Comparison of ENCODE assay signal across 5 mouse cellular contexts in the genomic region with DNA sequence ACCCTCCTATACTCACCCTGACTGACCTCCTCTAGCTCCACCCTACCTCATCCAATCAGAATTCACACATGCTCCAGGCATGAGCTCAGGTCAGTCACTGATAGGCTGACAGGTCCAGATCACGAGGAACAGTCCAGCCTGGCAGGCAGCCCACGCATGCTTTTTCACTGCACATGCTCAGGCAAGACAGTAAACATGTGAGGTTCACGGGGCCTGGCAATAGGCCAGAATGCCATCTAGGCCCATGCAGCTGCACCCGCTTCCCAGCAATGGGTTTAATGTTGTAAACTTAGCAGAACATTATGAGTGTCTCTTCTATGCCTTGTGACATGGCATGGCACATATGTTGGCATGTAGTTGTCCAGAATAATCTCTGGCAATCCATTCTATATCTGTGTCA.
DNase-seq lines count a peak whose midpoint lies in the region; ATAC-seq and TF ChIP-seq lines count a peak whose summit lies in the region.
"Not testable (repeated sequence)": the region's sequence is repeated elsewhere in the genome, so short reads cannot be mapped to it uniquely, and the experiment has no call there.

No protein-coding gene starts in this region.

- not testable (repeated sequence) for H3K27me3 ChIP-seq in kidney, postnatal 0 days (ENCODE audit: insufficient read depth, low read length); lung, embryonic 14.5 days (ENCODE audit: insufficient read depth, low read length)

- not testable (repeated sequence) for H3K36me3 ChIP-seq in kidney, postnatal 0 days (ENCODE audit: insufficient read depth, low read length); lung, embryonic 14.5 days (ENCODE audit: insufficient read depth)

- not testable (repeated sequence) for TF ChIP-seq CTCF in kidney, postnatal 0 days (IDR thresholded peaks at IDR 0.05; ENCODE audit: low read depth); lung, embryonic 14.5 days (IDR thresholded peaks at IDR 0.05; ENCODE audit: low read depth)

- not testable (repeated sequence) for H3K9ac ChIP-seq in kidney, postnatal 0 days (ENCODE audit: low read depth, low read length); lung, embryonic 14.5 days

- DNase-seq in ZHBTc4 (ENCODE audit: low read depth, low spot score), result peak; percentile 4
- peak; percentile 30 to 36 for DNase-seq in cerebellum, postnatal 10 days
- DNase-seq in kidney, postnatal 0 days (ENCODE audit: low spot score), result not testable (repeated sequence)
- DNase-seq in lung, embryonic 14.5 days, result peak; percentile 8
- peak; percentile 8 for DNase-seq in right cerebral cortex, postnatal 14 days

- not testable (repeated sequence) for H3K4me1 ChIP-seq in kidney, postnatal 0 days (replicated peaks; ENCODE audit: insufficient read depth, low read length); lung, embryonic 14.5 days (ENCODE audit: insufficient read depth)

- H3K4me2 ChIP-seq in kidney, postnatal 0 days (ENCODE audit: low read length); lung, embryonic 14.5 days: not testable (repeated sequence)

- not testable (repeated sequence) for H3K9me3 ChIP-seq in kidney, postnatal 0 days (replicated peaks; ENCODE audit: low read length); lung, embryonic 14.5 days (ENCODE audit: low read depth, low read length)

- ATAC-seq in kidney, postnatal 0 days (replicated peaks; ENCODE audit: low FRiP score, low read depth), result 0 out of 2 replicates have a peak, but pooled peaks have one; percentile 33
- ATAC-seq in lung, embryonic 14.5 days (ENCODE audit: insufficient read depth), result not testable (repeated sequence)

- not testable (repeated sequence) for H3K4me3 ChIP-seq in kidney, postnatal 0 days (replicated peaks; ENCODE audit: low read depth, low read length); lung, embryonic 14.5 days (ENCODE audit: low read depth, low read length)

- WGBS in kidney, postnatal 0 days, result 76% methylated on average over 4 of the region's 4 CpGs
- 53% methylated on average over 4 of the region's 4 CpGs for WGBS in lung, embryonic 14.5 days

- not testable (repeated sequence) for H3K27ac ChIP-seq in kidney, postnatal 0 days; lung, embryonic 14.5 days (ENCODE audit: low read depth)
